Mouse (Mus musculus) kidney, adult 2 months (tissue): ENCODE measurements at regions not wholly inside any gene's neighbourhood (a gene's known extent, or its start where the extent isn't known, plus 50 kb on each side); places are given as distances from the start of the nearest gene placed in this dataset.

Source experiments
- CTCF ChIP-seq: fragments of 200-500 bp; conservative IDR thresholded peaks from 2 replicates; pipeline ENCODE4 v1.5.1; 2011; ENCODE audit warnings: low read depth, mild to moderate bottlenecking, control low read depth, low read length, moderate library complexity, mixed read lengths; ENCODE audit not compliant: insufficient read depth, insufficient read length
- POLR2A ChIP-seq: fragments of 200-500 bp; IDR thresholded peaks from one replicate; pipeline ENCODE4 v1.6.1; 2011; ENCODE audit warnings: low read depth, low read length, control low read depth

GRCm38 (mm10) chr8:109155489-109155888 is 338.3 kb upstream of the Pmfbp1 start:
- TF ChIP-seq POLR2A (no peak), CTCF (no peak)
